Mouse (Mus musculus) lung, postnatal 0 days (tissue): ENCODE results near the gene Amfr.

Source experiments
- CTCF ChIP-seq: IDR thresholded peaks from 2 replicates; pipeline ENCODE4 v1.5.1; 2016; ENCODE audit warnings: antibody characterized with exemption, mild to moderate bottlenecking
- EP300 ChIP-seq: IDR thresholded peaks from 2 replicates; pipeline ENCODE4 v1.6.1; 2016; ENCODE audit warnings: antibody characterized with exemption, mild to moderate bottlenecking, control low read depth

GRCm38 (mm10) chr8:94010101-94010705 lies 2.4 kb downstream of the Amfr start:
- no peak for TF ChIP-seq CTCF
- no peak for TF ChIP-seq EP300
